Mouse (Mus musculus): Measurements from ENCODE around the gene Nav2. TPM values are rescaled to one million over a fixed set of nuclear protein-coding genes. Genes with fewer than 3 reads are reported as not detected.

Gene Nav2
- polyA plus RNA-seq, 1 experiment: 28.3 TPM

GRCm38 (mm10) chr7:49034253-49034652 is 125.7 kb downstream of the Nav2 start:
- DNase-seq (ENCODE audit: low read depth): no peak
- TF ChIP-seq CTCF (IDR thresholded peaks at IDR 0.05; ENCODE audit: borderline replicate concordance, extremely low read depth, insufficient read depth, insufficient read length): no peak
- no peak for TF ChIP-seq POLR2A (IDR thresholded peaks at IDR 0.05; ENCODE audit: borderline replicate concordance, extremely low read depth, insufficient read depth, insufficient read length, poor library complexity, severe bottlenecking)

- DNase-seq (ENCODE audit: low read depth): no peak
- TF ChIP-seq POLR2A (IDR thresholded peaks at IDR 0.05; ENCODE audit: borderline replicate concordance, extremely low read depth, insufficient read depth, insufficient read length, poor library complexity, severe bottlenecking) (no peak), CTCF (IDR thresholded peaks at IDR 0.05; ENCODE audit: borderline replicate concordance, extremely low read depth, insufficient read depth, insufficient read length) (no peak)
These were observed 131.6 kb downstream of the Nav2 start for GRCm38 (mm10) chr7:49040163-49040562.

GRCm38 (mm10) chr7:49041334-49042070 is 133.0 kb downstream of the Nav2 start:
- no peak for DNase-seq (ENCODE audit: low read depth)
- TF ChIP-seq POLR2A (IDR thresholded peaks at IDR 0.05; ENCODE audit: borderline replicate concordance, extremely low read depth, insufficient read depth, insufficient read length, poor library complexity, severe bottlenecking) (no peak), CTCF (IDR thresholded peaks at IDR 0.05; ENCODE audit: borderline replicate concordance, extremely low read depth, insufficient read depth, insufficient read length) (no peak)

GRCm38 (mm10) chr7:49045499-49046346 is 137.2 kb downstream of the Nav2 start:
- TF ChIP-seq POLR2A (IDR thresholded peaks at IDR 0.05; ENCODE audit: borderline replicate concordance, extremely low read depth, insufficient read depth, insufficient read length, poor library complexity, severe bottlenecking) (no peak), CTCF (IDR thresholded peaks at IDR 0.05; ENCODE audit: borderline replicate concordance, extremely low read depth, insufficient read depth, insufficient read length) (no peak)
- no peak for DNase-seq (ENCODE audit: low read depth)

- TF ChIP-seq CTCF (IDR thresholded peaks at IDR 0.05; ENCODE audit: borderline replicate concordance, extremely low read depth, insufficient read depth, insufficient read length) (no peak), POLR2A (IDR thresholded peaks at IDR 0.05; ENCODE audit: borderline replicate concordance, extremely low read depth, insufficient read depth, insufficient read length, poor library complexity, severe bottlenecking) (no peak)
- no peak for DNase-seq (ENCODE audit: low read depth)
These were observed 138.0 kb downstream of the Nav2 start for GRCm38 (mm10) chr7:49046347-49046989.

- DNase-seq (ENCODE audit: low read depth): no peak
- TF ChIP-seq CTCF (IDR thresholded peaks at IDR 0.05; ENCODE audit: borderline replicate concordance, extremely low read depth, insufficient read depth, insufficient read length): no peak
- no peak for TF ChIP-seq POLR2A (IDR thresholded peaks at IDR 0.05; ENCODE audit: borderline replicate concordance, extremely low read depth, insufficient read depth, insufficient read length, poor library complexity, severe bottlenecking)
These were observed 138.8 kb downstream of the Nav2 start for GRCm38 (mm10) chr7:49047336-49047735.

- TF ChIP-seq CTCF (IDR thresholded peaks at IDR 0.05; ENCODE audit: borderline replicate concordance, extremely low read depth, insufficient read depth, insufficient read length) (no peak), POLR2A (IDR thresholded peaks at IDR 0.05; ENCODE audit: borderline replicate concordance, extremely low read depth, insufficient read depth, insufficient read length, poor library complexity, severe bottlenecking) (no peak)
- peak; percentile 54 for DNase-seq (ENCODE audit: low read depth)
These were observed 144.5 kb downstream of the Nav2 start for GRCm38 (mm10) chr7:49052871-49053618.

- DNase-seq (ENCODE audit: low read depth): peak; percentile 78
- TF ChIP-seq POLR2A (IDR thresholded peaks at IDR 0.05; ENCODE audit: borderline replicate concordance, extremely low read depth, insufficient read depth, insufficient read length, poor library complexity, severe bottlenecking) (no peak), CTCF (IDR thresholded peaks at IDR 0.05; ENCODE audit: borderline replicate concordance, extremely low read depth, insufficient read depth, insufficient read length) (no peak)
These were observed 146.8 kb downstream of the Nav2 start for GRCm38 (mm10) chr7:49055273-49055672.

- TF ChIP-seq CTCF (IDR thresholded peaks at IDR 0.05; ENCODE audit: borderline replicate concordance, extremely low read depth, insufficient read depth, insufficient read length): no peak
- no peak for TF ChIP-seq POLR2A (IDR thresholded peaks at IDR 0.05; ENCODE audit: borderline replicate concordance, extremely low read depth, insufficient read depth, insufficient read length, poor library complexity, severe bottlenecking)
- DNase-seq (ENCODE audit: low read depth): no peak
These were observed 149.9 kb downstream of the Nav2 start for GRCm38 (mm10) chr7:49058304-49059012.
